Mouse (Mus musculus) hindbrain, embryonic 14.5 days (tissue): Measurements from ENCODE around the gene Wfdc8. TPM values are rescaled to one million over a fixed set of nuclear protein-coding genes. Genes with fewer than 3 reads are reported as not detected.

Experiments
- ATAC-seq: fragments of 200-750 bp; cut with Nextera tagmentation; 2 replicates; pipeline ENCODE4 v1.8.0; 2017; ENCODE audit warnings: moderate number of reproducible peaks, mild to moderate bottlenecking, moderate TSS enrichment, moderate library complexity; ENCODE audit not compliant: low FRiP score
- DNase-seq: peaks from one replicate; pipeline ENCODE4 v3.0.0-alpha.2; 2015; ENCODE audit warnings: low spot score
- H3K27ac ChIP-seq: fragments of 300-500 bp; sonication (generic); 2 replicates; pipeline ENCODE4 v1.5.1; 2014; ENCODE audit warnings: mild to moderate bottlenecking, moderate library complexity
- H3K27me3 ChIP-seq: fragments of 300-500 bp; sonication (generic); 2 replicates; pipeline ENCODE4 v1.6.1; 2014; ENCODE audit warnings: mild to moderate bottlenecking, low read length, mixed read lengths; ENCODE audit not compliant: control insufficient read depth, insufficient read depth
- H3K36me3 ChIP-seq: fragments of 300-500 bp; sonication (generic); replicated peaks from 2 replicates; pipeline ENCODE4 v1.6.1; 2014; ENCODE audit not compliant: control insufficient read depth, insufficient read depth
- H3K4me1 ChIP-seq: fragments of 300-500 bp; sonication (generic); replicated peaks from 2 replicates; pipeline ENCODE4 v1.6.1; 2014; ENCODE audit warnings: antibody characterized with exemption, low read length, mixed read lengths; ENCODE audit not compliant: control insufficient read depth, insufficient read depth
- H3K4me2 ChIP-seq: fragments of 300-500 bp; sonication (generic); replicated peaks from 2 replicates; pipeline ENCODE4 v1.6.1; 2014; ENCODE audit warnings: mild to moderate bottlenecking, moderate library complexity
- H3K4me3 ChIP-seq: fragments of 300-500 bp; sonication (generic); replicated peaks from 2 replicates; pipeline ENCODE4 v1.5.1; 2014; ENCODE audit warnings: mild to moderate bottlenecking, low read length
- H3K9ac ChIP-seq: fragments of 300-500 bp; sonication (generic); 2 replicates; pipeline ENCODE4 v1.6.1; 2014
- H3K9me3 ChIP-seq: fragments of 300-500 bp; sonication (generic); 2 replicates; pipeline ENCODE4 v1.6.1; 2016; ENCODE audit warnings: low read length; ENCODE audit not compliant: control insufficient read depth
- WGBS: fragments of 180-500 bp; shearing (Covaris S2); extraction: QIAGEN DNeasy Blood & Tissue Kit; methylation state at CpG from one replicate; pipeline ENCODE4 v1.1.7; 2014; 5-methylcytosine and 5-hydroxymethylcytosine counted together
- polyA plus RNA-seq: library from polyadenylated mRNA; unstranded; fragments of >200 nt; fragmentation: Nextera tagmentation; extraction: Ambion mirVana; gene quantifications from 2 replicates; pipeline ENCODE4 v1.2.1, GENCODE M21; 2014

Wfdc8 gene
- polyA plus RNA-seq, 1 experiment from 2014 or later, result not detected

DNA sequence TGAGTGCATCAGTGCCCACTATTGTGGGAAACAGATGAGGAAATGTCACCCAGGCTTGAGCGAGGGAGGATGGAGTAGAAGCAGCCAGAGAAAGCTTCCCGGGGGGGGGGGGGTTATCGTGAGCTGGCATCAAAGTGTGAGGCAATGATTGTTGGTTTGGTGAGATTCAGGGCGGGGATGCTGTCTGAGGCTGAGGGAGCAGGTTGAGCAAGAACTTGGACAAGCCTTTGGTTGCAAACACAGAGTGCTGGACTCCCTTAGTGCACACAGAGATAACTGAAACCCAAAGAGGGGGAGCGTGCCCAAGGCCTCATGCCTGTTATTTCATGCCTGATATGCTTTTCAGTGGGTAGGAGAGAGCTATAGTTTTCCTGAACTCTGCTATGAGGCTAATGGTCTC lies 46.0 kb downstream of the Wfdc8 start:
- Histone ChIP-seq H3K27me3 (peaks cover 13% of the 10 kb centered on the region; the same call in 1 of the 2 replicates), H3K4me2 (no peak overlapping the region), H3K9me3 (no peaks in the 10 kb centered on the region), H3K27ac (no peak overlapping the region), H3K4me3 (no peak overlapping the region), H3K4me1 (peaks cover 9% of the 10 kb centered on the region; the same call in 1 of the 2 replicates), H3K9ac (no peak overlapping the region), H3K36me3 (no peaks in the 10 kb centered on the region)
- 89% methylated on average over 5 of the region's 5 CpGs for WGBS
- ATAC-seq (no peak), DNase-seq (no peak)

DNA sequence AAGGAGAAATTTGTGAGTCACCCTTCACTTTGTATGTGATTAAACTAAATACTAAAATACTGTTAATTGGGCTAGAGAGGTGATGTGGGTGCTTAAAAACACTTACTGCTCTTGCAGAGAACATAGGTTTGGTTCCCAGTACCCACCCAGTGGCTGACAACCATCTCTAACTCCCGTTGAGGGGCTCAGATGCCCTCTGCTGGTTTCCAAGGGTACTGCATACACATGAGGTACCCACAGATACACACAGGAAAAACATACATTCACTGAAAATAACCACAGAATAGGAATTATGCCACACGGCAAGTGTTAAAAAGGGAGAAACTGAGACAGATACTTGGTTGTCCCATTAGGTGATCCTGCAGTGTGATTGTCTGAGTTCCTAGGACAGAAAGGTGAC lies 46.4 kb downstream of the Wfdc8 start:
- H3K9ac ChIP-seq, result no peak overlapping the region
- no peak for DNase-seq
- H3K36me3 ChIP-seq, result no peaks in the 10 kb centered on the region
- no peak overlapping the region for H3K4me2 ChIP-seq
- H3K9me3 ChIP-seq, result no peaks in the 10 kb centered on the region
- H3K4me1 ChIP-seq, result peaks cover 9% of the 10 kb centered on the region; the same call in 1 of the 2 replicates
- no peak overlapping the region for H3K4me3 ChIP-seq
- no peak for ATAC-seq
- peaks cover 16% of the 10 kb centered on the region; the same call in 1 of the 2 replicates for H3K27me3 ChIP-seq
- 88% methylated on average over 2 of the region's 2 CpGs for WGBS
- H3K27ac ChIP-seq, result no peak overlapping the region

DNA sequence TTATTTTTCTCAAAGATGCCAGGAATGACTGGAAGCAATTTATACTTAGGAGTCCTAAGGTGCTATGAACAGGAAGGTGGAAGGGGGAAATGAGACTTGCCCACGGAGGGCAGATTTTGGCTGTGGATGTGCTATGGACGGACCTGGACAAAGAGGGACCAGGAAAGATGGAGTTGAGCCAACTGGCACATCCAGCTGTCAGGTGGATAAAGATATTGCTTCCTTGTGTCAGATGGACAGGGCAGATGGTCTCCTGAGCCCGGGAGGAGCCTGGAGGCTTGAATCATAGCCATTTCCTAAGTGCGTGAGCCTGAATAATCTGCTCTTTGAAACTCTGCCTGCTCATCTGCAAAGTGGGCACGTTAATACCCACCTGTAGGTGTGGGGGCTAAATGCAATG lies 49.1 kb downstream of the Wfdc8 start:
- H3K9me3 ChIP-seq, result no peaks in the 10 kb centered on the region
- H3K9ac ChIP-seq, result no peak overlapping the region
- H3K4me2 ChIP-seq, result no peak overlapping the region; the same call in 1 of the 2 replicates
- peaks cover 16% of the 10 kb centered on the region; the same call in 1 of the 2 replicates for H3K27me3 ChIP-seq
- no peak for ATAC-seq
- no peak overlapping the region for H3K4me3 ChIP-seq
- H3K4me1 ChIP-seq, result peaks cover 9% of the 10 kb centered on the region; the same call in 1 of the 2 replicates
- 64% methylated on average over 5 of the region's 5 CpGs for WGBS
- H3K36me3 ChIP-seq, result no peaks in the 10 kb centered on the region
- no peak for DNase-seq
- no peak overlapping the region for H3K27ac ChIP-seq

DNA sequence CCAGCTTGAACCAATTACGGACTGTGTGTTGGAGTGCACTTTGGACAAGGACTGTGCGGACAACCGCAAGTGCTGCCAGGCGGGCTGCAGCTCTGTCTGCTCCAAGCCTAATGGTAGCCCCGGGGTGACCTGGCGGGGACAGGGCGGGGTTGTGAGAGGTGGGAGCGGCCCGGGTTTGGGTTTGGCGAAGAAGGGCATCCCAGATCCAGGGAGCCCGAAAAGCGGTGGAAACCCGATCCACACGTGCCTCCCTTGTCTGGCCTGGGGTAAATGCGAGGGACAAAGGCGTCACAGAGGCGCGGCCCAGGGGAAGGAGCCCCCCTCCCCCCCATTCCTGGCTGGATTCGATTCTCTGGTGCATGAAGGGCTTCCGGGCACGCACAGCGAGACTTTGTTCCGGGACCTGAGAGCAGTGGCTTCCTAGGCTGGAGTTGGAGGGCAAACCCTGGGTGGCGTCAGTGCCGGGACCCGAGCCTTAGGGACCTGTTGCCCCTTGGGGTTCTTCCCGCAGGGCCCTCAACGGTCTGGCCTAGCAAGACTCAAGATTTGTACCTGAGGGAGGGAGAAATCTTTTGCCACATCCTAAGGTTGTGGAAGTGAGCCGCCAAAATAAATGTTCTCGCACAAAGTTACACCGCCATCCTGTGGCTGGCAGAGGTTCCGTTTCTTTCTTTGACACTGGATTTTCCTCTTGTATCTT lies 49.9 kb downstream of the Wfdc8 start:
- DNase-seq (peak; percentile 68), ATAC-seq (peak; percentile 40; the same call in 1 of the 2 replicates)
- Histone ChIP-seq H3K4me3 (peak overlapping the region; percentile 43), H3K27ac (no peak overlapping the region), H3K9me3 (no peaks in the 10 kb centered on the region), H3K4me2 (peak overlapping the region; percentile 95), H3K9ac (peak overlapping the region; percentile 68), H3K4me1 (peaks cover 9% of the 10 kb centered on the region; the same call in 1 of the 2 replicates), H3K36me3 (no peaks in the 10 kb centered on the region), H3K27me3 (peaks cover 16% of the 10 kb centered on the region; the same call in 1 of the 2 replicates)
- under 1% methylated on average over 32 of the region's 32 CpGs for WGBS

DNA sequence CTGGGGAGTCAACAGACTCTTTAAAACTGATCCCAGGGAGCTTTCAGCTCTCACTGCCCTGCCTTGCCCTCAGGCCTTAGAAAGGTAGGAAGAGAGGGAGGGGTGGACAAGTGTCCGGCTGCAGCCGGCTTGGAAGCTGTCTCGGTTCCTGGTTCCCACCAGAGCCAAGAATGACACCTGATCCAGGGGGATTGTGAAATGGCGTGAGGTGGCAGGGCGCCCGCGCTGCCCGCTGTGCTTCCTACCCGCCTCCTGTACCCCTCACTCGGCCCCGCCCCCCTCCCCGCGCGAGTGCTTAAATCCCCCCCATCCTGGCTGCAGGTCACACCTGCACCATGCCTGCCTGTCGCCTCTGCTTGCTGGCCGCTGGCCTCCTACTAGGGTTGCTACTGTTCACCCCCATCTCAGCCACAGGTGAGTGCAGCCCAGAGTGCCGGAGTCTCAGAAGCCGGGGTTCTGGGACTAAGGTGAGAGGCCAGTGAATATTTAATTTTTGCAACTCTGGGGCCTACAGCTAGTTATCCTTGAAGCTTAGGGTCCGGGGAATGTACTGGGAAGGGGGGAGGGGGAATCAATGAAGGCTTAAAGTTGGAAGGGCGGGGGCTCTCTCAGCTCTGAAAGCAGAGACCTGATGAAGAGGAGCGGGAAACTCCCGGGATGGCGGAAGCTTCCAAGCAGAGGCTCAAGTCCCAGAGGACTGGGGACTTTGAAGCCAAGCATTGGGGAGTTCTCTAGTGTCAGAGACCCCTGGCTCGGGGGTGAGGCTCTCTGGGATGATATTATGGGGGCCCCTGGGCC lies 50.8 kb downstream of the Wfdc8 start, which contains the start of gene Wfdc2:
Wfdc2 (plus strand) TSS at position 23 of the 798 bp plus-strand sequence.
- peak within 1 kb of the TSS; percentile 95 for H3K4me2 ChIP-seq
- DNase-seq (no peak), ATAC-seq (no peak)
- 5% methylated on average over 24 of the region's 24 CpGs for WGBS
- peak within 1 kb of the TSS; percentile 43 for H3K4me3 ChIP-seq
- H3K27ac ChIP-seq, result no peak within 1 kb of the TSS
- no peaks in the 10 kb centered on the region for H3K36me3 ChIP-seq
- H3K4me1 ChIP-seq, result peaks cover 9% of the 10 kb centered on the region; the same call in 1 of the 2 replicates
- peaks cover 16% of the 10 kb centered on the region; the same call in 1 of the 2 replicates for H3K27me3 ChIP-seq
- no peaks in the 10 kb centered on the region for H3K9me3 ChIP-seq
- H3K9ac ChIP-seq, result peak within 1 kb of the TSS; percentile 68

DNA sequence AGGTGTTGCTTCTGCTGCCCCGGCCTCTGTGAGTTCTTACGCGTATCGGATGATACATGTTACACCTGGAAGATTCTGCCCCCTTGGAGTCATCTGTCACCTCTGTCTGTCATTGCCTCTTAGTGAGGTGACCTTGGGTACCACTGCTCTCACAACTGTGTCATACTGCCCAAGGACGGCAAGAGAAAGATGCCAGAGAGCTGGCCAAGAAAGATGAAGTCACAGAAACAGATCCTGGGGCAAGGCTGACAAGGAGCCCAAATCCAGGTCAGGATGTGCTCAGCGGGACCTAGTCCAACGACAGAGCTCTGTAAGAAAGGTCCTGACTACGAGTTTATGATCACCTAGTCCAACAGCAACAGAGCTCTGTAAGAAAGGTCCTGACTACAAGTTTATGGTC lies 53.3 kb downstream of the Wfdc8 start:
- peaks cover 16% of the 10 kb centered on the region; the same call in 1 of the 2 replicates for H3K27me3 ChIP-seq
- ATAC-seq, result no peak
- WGBS, result 89% methylated on average over 8 of the region's 8 CpGs
- peaks cover 9% of the 10 kb centered on the region; the same call in 1 of the 2 replicates for H3K4me1 ChIP-seq
- no peak overlapping the region for H3K9ac ChIP-seq
- no peak overlapping the region for H3K27ac ChIP-seq
- no peak overlapping the region for H3K4me2 ChIP-seq
- no peak overlapping the region for H3K4me3 ChIP-seq
- no peak for DNase-seq
- H3K36me3 ChIP-seq, result no peaks in the 10 kb centered on the region
- no peaks in the 10 kb centered on the region for H3K9me3 ChIP-seq

DNA sequence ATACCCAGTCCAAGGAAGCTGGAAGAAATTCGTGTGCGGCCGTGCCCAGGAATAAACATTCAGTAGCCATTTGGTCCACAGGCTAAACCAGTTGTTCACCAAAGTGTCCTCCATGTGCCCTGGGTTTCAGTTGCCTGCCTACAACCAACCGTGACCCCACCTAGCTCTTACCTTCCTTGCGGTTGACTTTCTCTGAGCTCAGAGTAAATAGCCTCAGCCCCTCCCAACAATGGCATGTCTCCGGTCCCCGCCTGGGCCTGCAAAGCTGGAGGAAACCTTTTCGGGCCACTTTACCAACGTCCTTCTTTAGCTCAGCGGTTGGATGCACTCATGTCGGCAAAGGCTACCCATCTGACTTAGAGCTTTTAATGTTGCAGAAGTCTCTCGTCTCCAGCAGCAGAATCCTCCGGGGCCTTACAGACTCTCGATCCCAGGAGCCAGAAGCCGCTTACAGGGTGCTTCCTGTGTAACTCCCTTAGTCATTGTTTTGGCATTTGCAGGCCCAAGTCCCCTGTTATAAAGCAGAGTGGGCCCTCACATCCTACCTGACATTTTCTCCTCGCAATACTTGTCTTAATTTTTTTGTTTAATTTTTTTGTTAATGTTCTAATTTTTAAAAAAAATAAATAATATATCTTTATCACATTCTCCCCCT lies 54.3 kb downstream of the Wfdc8 start:
- 61% methylated on average over 16 of the region's 16 CpGs for WGBS
- peaks cover 16% of the 10 kb centered on the region; the same call in 1 of the 2 replicates for H3K27me3 ChIP-seq
- DNase-seq, result no peak
- no peak overlapping the region for H3K4me2 ChIP-seq
- H3K4me1 ChIP-seq, result peaks cover 9% of the 10 kb centered on the region; the same call in 1 of the 2 replicates
- H3K36me3 ChIP-seq, result no peaks in the 10 kb centered on the region
- H3K4me3 ChIP-seq, result no peak overlapping the region
- H3K9ac ChIP-seq, result no peak overlapping the region
- no peak for ATAC-seq
- H3K27ac ChIP-seq, result no peak overlapping the region
- no peaks in the 10 kb centered on the region for H3K9me3 ChIP-seq

DNA sequence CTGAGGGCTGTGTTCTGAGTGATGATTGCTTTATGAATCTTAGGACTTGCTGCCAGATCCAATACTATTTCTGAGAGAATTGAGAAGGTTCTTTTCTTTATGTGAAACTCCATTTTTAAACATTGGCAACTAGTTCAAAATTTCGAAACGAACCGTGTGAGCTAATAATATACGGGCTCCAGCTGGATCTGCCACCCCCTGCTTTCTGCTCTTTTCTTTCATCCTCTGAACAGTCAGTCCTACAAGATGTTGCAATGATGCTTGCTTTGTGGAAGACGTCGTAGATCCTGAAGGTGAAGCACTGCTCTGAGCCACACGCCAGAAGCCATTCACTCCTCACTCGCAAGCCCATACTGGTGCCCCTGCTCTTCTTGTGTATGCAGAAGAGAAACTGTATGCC lies 55.0 kb downstream of the Wfdc8 start:
- no peak for DNase-seq
- no peaks in the 10 kb centered on the region for H3K9me3 ChIP-seq
- no peak overlapping the region for H3K4me2 ChIP-seq
- peaks cover 14% of the 10 kb centered on the region; the same call in 1 of the 2 replicates for H3K27me3 ChIP-seq
- no peak for ATAC-seq
- no peak overlapping the region for H3K9ac ChIP-seq
- H3K4me1 ChIP-seq, result peaks cover 4% of the 10 kb centered on the region; the same call in 1 of the 2 replicates
- no peaks in the 10 kb centered on the region for H3K36me3 ChIP-seq
- no peak overlapping the region for H3K27ac ChIP-seq
- no peak overlapping the region for H3K4me3 ChIP-seq
- WGBS, result 84% methylated on average over 8 of the region's 8 CpGs

DNA sequence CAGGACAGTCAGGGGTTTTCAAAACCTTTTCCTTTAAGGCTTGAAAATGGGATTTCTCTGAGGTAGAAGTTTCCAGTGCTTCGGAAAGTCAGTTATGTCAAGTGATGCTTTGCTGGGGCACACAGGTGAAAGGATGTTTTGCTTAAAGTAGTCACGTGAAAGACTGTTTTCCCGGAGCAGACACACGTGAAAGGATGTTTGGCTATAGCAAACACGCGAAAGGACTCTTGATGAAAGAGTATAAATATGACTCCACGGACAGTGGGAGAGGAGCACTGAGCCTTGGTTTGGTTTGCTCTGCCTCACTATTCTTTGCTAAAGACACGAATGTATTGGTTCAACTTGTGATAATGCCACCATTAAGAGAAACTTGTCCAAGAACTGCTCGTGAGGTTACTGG lies 61.9 kb downstream of the Wfdc8 start:
- H3K4me2 ChIP-seq, result no peak overlapping the region
- H3K9ac ChIP-seq, result no peak overlapping the region
- H3K27me3 ChIP-seq, result no peaks in the 10 kb centered on the region
- H3K4me3 ChIP-seq, result no peak overlapping the region
- 0 out of 2 replicates have a peak, but pooled peaks cover 7% of the 10 kb centered on the region for H3K4me1 ChIP-seq
- H3K27ac ChIP-seq, result no peak overlapping the region
- no peaks in the 10 kb centered on the region for H3K9me3 ChIP-seq
- no peaks in the 10 kb centered on the region for H3K36me3 ChIP-seq
- DNase-seq (no peak), ATAC-seq (no peak)
- WGBS, result 91% methylated on average over 9 of the region's 9 CpGs
